Mouse (Mus musculus): ENCODE results near the gene Cts7.

The Cts7 gene

DNA sequence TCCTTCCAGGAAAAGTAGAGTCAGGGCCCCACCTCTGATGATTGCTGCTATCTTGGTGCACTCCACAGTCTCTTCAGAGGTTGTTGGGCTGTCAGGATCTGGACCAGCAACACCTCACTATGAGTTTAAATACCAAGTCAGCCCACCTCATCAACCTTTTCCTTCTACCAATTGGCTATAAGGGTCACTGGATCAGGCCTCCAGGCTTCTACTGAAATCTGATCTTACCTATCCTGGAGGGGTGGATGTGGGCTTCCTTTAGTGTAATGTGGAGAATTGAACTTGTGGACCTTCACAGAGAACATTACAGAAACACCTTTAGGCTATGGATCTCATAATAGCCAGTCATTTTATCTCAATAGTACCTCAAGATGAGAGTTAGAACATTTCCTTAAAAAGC is at the start of gene Cts7:
Gene Cts7, minus strand, starts transcription at position 101 of the 400 bp plus-strand sequence.
- no peak for DNase-seq (ENCODE audit: low spot score in 2 of 2)
